Mouse (Mus musculus): Measurements from ENCODE around the gene Erbb3.
"Not testable (repeated sequence)": the region's sequence is repeated elsewhere in the genome, so short reads cannot be mapped to it uniquely, and the experiment has no call there.

Erbb3 gene

GRCm38 (mm10) chr10:128589464-128590192 is at the start of gene Erbb3:
Gene Erbb3 (minus strand): TSS chr10:128589652.
- peak; percentile 70 for DNase-seq (ENCODE audit: extremely low spot score)

- peak; percentile 50 for DNase-seq (ENCODE audit: extremely low spot score)
Observed at GRCm38 (mm10) chr10:128637011-128637410, 47.6 kb upstream of the Erbb3 start.

GRCm38 (mm10) chr10:128636561-128636960 is 47.1 kb upstream of the Erbb3 start:
- no peak for DNase-seq (ENCODE audit: extremely low spot score)

DNA sequence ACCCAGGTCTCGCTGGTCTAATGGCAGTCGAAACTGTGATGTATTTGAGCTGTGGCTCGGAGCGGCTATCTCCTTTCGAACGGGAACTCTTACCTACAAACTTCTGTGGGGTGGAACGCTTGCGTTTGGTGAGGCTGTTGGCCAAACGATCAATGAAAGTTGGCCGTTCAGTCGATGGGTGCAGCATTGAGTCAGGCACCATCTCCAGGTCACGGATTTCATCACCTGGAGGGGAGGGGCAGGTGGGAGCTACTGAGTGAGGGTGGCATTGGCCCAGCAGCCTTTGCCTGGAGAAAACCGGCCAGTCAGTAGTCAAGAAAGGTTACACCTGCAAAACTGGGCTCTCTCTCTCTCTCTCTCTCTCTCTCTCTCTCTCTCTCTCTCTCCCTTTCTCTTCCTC is 46.2 kb upstream of the Erbb3 start:
- DNase-seq (ENCODE audit: extremely low spot score) = no peak

- no peak for DNase-seq (ENCODE audit: extremely low spot score)
Observed at GRCm38 (mm10) chr10:128631571-128631970, 42.1 kb upstream of the Erbb3 start.

GRCm38 (mm10) chr10:128630306-128630705 is 40.9 kb upstream of the Erbb3 start:
- DNase-seq (ENCODE audit: extremely low spot score) = not testable (repeated sequence)

DNA sequence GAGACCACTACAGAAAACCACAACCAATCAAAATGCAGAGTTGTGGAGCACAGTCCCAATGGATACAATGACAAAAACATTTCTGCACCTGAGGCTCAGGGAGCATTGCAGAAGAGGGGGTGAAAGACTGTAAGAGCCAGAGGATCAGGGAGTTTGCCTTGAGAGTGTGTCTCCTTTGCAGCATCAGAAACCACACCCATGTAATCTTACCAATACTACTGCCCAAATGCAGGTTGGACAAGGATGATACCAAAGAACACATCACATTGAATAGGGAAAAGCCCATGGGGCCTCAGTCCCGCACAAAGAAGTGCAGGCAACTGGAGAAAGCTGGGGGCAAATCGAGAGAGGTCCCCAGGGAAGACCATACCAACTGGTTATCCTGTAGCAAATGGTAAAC is 40.3 kb upstream of the Erbb3 start:
- DNase-seq (ENCODE audit: extremely low spot score) = no peak

DNA sequence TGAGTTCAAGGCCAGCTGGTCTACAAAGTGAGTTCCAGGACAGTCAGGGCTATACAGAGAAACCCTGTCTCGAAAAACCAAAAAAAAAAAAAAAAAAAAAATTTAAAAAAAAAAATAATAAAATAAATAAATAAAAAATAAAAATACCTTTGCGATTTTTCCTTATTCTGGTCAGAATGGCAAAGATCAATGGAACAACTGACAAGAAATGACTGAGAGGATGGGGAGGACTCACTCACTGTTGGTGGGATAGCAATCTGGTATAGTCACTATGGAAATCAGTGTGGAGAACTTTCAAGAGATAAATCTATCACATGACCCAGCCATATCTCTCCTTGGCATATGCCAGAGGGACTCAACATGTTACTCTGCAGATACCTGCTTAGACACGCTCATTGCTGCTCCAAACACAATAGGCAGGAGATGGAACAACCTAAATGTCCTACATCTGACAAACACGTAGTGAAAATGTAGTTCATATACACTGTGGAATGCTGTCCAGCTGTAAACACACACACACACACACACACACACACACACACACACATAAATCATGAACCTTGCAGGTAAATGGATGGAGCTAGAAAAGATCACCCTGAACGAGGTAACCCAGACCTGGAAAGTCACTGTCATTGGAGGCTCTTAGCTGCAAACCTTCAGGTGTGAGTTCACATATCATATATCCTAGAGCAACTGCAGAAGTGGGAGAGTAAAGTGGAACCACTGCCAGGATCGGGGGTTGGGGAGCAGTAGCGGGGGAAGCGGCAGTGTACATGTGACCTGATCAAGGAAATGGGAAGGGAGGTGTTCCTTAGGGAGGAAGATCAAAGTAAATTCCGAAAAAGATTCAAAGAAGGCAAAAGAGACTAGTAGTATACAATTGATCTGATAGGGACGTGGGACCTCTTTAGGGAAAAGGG is 38.2 kb upstream of the Erbb3 start:
- no peak for DNase-seq (ENCODE audit: extremely low spot score)

GRCm38 (mm10) chr10:128626311-128627310 is 37.2 kb upstream of the Erbb3 start, which contains the start of gene Rps26:
Gene Rps26 (minus strand): TSS chr10:128626747.
- DNase-seq (ENCODE audit: extremely low spot score) = peak; percentile 91

DNA sequence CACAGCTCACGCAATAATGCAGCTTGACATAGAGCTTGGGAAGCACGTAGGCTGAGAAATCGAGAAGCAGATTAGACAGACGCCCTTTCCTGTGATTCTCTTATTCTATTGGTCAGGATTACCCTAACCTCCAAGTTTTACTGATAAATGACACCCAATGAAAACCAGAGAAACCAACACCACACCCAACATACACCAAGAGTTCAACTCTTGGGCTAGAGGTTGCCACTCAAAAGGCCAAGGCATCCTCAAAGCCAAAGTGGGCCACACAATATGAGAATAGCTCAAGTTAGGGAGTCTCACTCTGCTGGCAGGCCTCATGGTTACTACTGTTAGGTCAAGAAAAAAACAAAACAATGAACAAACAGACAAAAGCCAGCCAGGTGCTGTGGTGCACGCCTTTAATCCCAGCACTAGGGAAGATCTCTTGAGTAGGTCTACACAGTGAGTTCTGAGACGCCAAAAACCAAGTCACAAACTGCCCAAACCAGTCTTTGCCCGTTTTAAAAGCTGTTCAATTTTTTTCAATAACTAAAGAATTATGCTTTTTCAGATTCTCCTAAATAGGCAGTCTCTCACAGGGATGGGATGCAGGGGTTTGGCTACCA is 35.9 kb upstream of the Erbb3 start:
- DNase-seq (ENCODE audit: extremely low spot score) = no peak

- DNase-seq (ENCODE audit: extremely low spot score) = not testable (repeated sequence)
Observed at GRCm38 (mm10) chr10:128623106-128623613, 33.7 kb upstream of the Erbb3 start.

DNA sequence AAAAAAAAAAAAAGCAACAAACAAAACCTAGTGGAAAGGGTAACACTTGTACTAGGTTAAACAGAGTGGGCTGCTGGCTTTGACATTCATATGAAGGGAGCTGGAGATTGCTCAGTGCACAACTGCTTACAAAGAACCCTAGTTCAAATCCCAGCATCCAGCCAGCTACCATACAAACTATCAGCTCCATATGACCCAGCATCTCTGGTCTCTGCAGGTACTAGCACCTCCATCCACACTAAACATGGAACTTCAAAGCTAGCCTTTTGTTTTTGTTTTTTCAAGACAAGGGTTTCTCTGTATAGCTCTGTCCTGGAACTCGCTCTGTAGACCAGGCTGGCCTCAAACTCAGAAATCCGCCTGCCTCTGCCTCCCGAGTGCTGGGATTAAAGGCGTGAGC is 33.2 kb upstream of the Erbb3 start:
- no peak for DNase-seq (ENCODE audit: extremely low spot score)

GRCm38 (mm10) chr10:128621986-128622520 is 32.6 kb upstream of the Erbb3 start:
- DNase-seq (ENCODE audit: extremely low spot score) = no peak

- DNase-seq (ENCODE audit: extremely low spot score) = no peak
Observed at GRCm38 (mm10) chr10:128620241-128620640, 30.8 kb upstream of the Erbb3 start.

- not testable (repeated sequence) for DNase-seq (ENCODE audit: extremely low spot score)
Observed at GRCm38 (mm10) chr10:128619148-128619547, 29.7 kb upstream of the Erbb3 start.

- no peak for DNase-seq (ENCODE audit: extremely low spot score)
Observed at GRCm38 (mm10) chr10:128618570-128618969, 29.1 kb upstream of the Erbb3 start.

DNA sequence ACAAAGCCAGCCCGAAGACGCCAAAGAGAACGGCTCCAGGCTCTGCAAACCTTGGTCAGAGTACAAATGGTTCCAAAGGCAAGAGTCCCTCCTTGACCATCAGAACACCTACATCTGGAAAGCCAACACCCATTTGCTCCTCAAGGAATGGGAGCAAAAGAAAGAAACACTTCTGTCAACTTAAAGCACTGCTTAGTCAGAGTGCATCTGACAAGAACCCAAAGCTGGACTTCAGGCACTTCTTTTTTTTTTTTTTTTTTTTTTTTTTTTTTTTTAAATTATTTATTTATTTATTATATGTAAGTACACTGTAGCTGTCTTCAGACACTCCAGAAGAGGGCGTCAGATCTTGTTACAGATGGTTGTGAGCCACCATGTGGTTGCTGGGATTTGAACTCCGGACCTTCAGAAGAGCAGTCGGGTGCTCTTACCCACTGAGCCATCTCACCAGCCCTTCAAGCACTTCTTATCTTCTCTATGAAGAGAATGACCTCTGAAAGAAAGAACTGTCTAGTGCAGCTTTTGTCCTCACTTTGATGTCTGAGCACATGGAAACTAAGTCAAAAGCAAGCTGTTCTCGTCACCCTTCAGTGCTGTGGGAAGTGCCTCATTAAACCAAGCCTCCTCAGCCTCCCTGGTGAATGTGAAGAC is 26.5 kb upstream of the Erbb3 start:
- not testable (repeated sequence) for DNase-seq (ENCODE audit: extremely low spot score)

DNA sequence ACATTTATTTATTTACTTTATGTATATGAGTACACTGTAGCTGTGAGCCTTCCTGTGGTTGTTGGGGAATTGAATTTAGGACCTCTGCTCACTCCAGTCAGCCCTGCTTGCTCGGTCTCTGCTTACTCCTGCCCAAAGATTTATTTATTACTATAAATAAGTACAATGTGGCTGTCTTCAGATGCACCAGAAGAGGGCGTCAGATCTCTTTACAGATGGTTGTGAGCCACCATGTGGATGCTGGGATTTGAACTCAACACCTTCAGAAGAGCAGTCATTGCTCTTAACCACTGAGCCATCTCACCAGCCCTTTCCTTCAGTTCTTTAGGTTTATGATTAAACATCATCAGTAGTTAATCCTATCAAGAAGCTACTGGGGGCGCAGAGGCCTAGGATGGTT is 25.5 kb upstream of the Erbb3 start:
- DNase-seq (ENCODE audit: extremely low spot score) = no peak

DNA sequence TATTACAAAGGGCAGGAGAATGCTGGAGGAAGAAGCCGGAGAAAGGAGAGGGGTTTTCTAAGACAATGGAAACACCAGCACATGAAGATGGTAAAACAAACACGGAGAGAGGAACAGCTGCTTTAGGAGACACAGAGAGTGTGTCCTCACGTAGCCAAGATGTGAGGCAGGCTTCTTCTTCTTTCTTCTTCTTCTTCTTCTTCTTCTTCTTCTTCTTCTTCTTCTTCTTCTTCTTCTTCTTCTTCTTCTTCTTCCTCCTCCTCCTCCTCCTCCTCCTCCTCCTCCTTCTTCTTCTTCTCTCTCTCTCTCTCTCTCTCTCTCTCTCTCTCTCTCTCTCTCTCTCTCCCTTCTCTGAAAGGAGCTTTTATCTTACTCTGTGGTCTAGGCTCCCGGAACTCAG is 24.4 kb upstream of the Erbb3 start:
- not testable (repeated sequence) for DNase-seq (ENCODE audit: extremely low spot score)

- DNase-seq (ENCODE audit: extremely low spot score) = no peak
Observed at GRCm38 (mm10) chr10:128613154-128613440, 23.6 kb upstream of the Erbb3 start.
